Mouse (Mus musculus): Measurements from ENCODE around the gene Ccin. TPM values are rescaled to one million over a fixed set of nuclear protein-coding genes. Genes with fewer than 3 reads are reported as not detected.

Gene Ccin
- total RNA-seq, 1 experiment: 0.80 TPM

GRCm38 (mm10) chr4:43942421-43942820, 40.9 kb upstream of the Ccin start:
- H3K4me1 ChIP-seq (ENCODE audit: control insufficient read depth in 2 of 2, insufficient read depth in 2 of 2, low read length in 2 of 2, poor library complexity in 1 of 2): peaks cover 0 to 2% of the 10 kb centered on the region in 2 experiments; a peak in 1 of 4 replicates
- DNase-seq (ENCODE audit: low read depth, low spot score): no peak
- H3K9me3 ChIP-seq (ENCODE audit: control insufficient read depth, insufficient read depth, low read depth, low read length): no peaks in the 10 kb centered on the region
- TF ChIP-seq ZC3H11A (IDR thresholded peaks at IDR 0.05; ENCODE audit: borderline replicate concordance, low read depth, low read length) (no peak), ZNF384 (IDR thresholded peaks at IDR 0.05; ENCODE audit: low read depth, low read length) (no peak), MAFK (IDR thresholded peaks at IDR 0.05; ENCODE audit: insufficient read depth, low read depth, low read length) (no peak), HCFC1 (IDR thresholded peaks at IDR 0.05; ENCODE audit: borderline replicate concordance, insufficient read depth, low read length) (no peak), CHD2 (IDR thresholded peaks at IDR 0.05; ENCODE audit: low read depth, low read length) (no peak)
- H3K4me3 ChIP-seq (ENCODE audit: insufficient read depth in 1 of 2, low read depth in 1 of 2, low read length in 2 of 2, poor library complexity in 1 of 2, severe bottlenecking in 1 of 2): peak overlapping the region; percentile 23 to 38; a peak in 2 of 4 replicates
- no peak overlapping the region for H3K27ac ChIP-seq (ENCODE audit: insufficient read depth, low read depth, low read length, poor library complexity, severe bottlenecking)
- peaks cover 5% of the 10 kb centered on the region; the same call in 1 of the 2 replicates for H3K36me3 ChIP-seq (ENCODE audit: control insufficient read depth, insufficient read depth, low read length, poor library complexity, severe bottlenecking)
- H3K9ac ChIP-seq (ENCODE audit: insufficient read depth, low read depth, low read length, poor library complexity, severe bottlenecking): no peak overlapping the region; the same call in 1 of the 2 replicates
- in situ Hi-C loops (cut with MboI; ENCODE audit: low sequenced_read_pairs in 2 of 2, unreplicated experiment in 2 of 2): no loop called here

- H3K4me3 ChIP-seq (ENCODE audit: insufficient read depth in 1 of 2, low read depth in 1 of 2, low read length in 2 of 2, poor library complexity in 1 of 2, severe bottlenecking in 1 of 2): no peak overlapping the region
- no peak overlapping the region for H3K27ac ChIP-seq (ENCODE audit: insufficient read depth, low read depth, low read length, poor library complexity, severe bottlenecking)
- in situ Hi-C loops (cut with MboI; ENCODE audit: low sequenced_read_pairs in 2 of 2, unreplicated experiment in 2 of 2): no loop called here
- H3K36me3 ChIP-seq (ENCODE audit: control insufficient read depth, insufficient read depth, low read length, poor library complexity, severe bottlenecking): peaks cover 1% of the 10 kb centered on the region; the same call in 1 of the 2 replicates
- no peak for DNase-seq (ENCODE audit: low read depth, low spot score)
- H3K9ac ChIP-seq (ENCODE audit: insufficient read depth, low read depth, low read length, poor library complexity, severe bottlenecking): no peak overlapping the region
- H3K4me1 ChIP-seq (ENCODE audit: control insufficient read depth in 2 of 2, insufficient read depth in 2 of 2, low read length in 2 of 2, poor library complexity in 1 of 2): no peaks in the 10 kb centered on the region
- H3K9me3 ChIP-seq (ENCODE audit: control insufficient read depth, insufficient read depth, low read depth, low read length): no peaks in the 10 kb centered on the region
- TF ChIP-seq ZNF384 (IDR thresholded peaks at IDR 0.05; ENCODE audit: low read depth, low read length) (no peak), HCFC1 (IDR thresholded peaks at IDR 0.05; ENCODE audit: borderline replicate concordance, insufficient read depth, low read length) (no peak), ZC3H11A (IDR thresholded peaks at IDR 0.05; ENCODE audit: borderline replicate concordance, low read depth, low read length) (no peak), CHD2 (IDR thresholded peaks at IDR 0.05; ENCODE audit: low read depth, low read length) (no peak), MAFK (IDR thresholded peaks at IDR 0.05; ENCODE audit: insufficient read depth, low read depth, low read length) (no peak)
Measured at GRCm38 (mm10) chr4:43947571-43947970, 35.7 kb upstream of the Ccin start.

DNA sequence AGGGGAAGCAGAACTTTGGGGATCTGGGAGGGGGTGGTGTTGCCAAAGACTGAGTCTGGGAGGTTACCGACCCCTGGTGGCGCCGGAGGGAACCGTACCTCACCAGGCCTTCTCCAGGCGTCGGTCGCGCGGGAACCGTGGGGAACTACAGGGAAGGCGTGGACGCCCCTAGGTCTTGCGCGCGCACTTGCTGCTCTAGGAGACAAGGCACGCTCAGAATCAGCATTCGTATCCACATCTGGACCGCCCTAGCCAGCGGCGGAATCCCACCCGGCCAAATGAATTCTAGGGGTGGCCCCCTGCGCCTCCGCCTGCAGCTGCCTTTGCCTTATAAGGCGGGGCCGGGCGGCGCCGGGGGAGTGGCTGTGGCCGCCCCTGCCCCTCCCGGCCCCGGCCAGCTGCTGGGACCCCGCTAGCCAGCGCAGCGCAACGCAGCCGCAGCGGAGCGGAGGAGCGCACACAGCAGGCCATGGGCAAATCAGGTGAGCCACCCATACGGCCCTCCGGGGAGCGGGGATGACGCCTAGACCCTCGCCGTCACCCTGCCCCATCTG, 25.9 kb upstream of the Ccin start, which contains the start of gene Glipr2:
Gene Glipr2, plus strand, starts transcription at position 110 of the 554 bp plus-strand sequence.
- peak within 1 kb of the TSS; percentile 91 to 95 for H3K4me3 ChIP-seq (ENCODE audit: insufficient read depth in 1 of 2, low read depth in 1 of 2, low read length in 2 of 2, poor library complexity in 1 of 2, severe bottlenecking in 1 of 2)
- H3K27ac ChIP-seq (ENCODE audit: insufficient read depth, low read depth, low read length, poor library complexity, severe bottlenecking): peak within 1 kb of the TSS; percentile 57; the same call in 1 of the 2 replicates
- DNase-seq (ENCODE audit: low read depth, low spot score): peak; percentile 94
- H3K9me3 ChIP-seq (ENCODE audit: control insufficient read depth, insufficient read depth, low read depth, low read length): no peaks in the 10 kb centered on the region
- no peaks in the 10 kb centered on the region for H3K36me3 ChIP-seq (ENCODE audit: control insufficient read depth, insufficient read depth, low read length, poor library complexity, severe bottlenecking)
- peaks cover 14 to 20% of the 10 kb centered on the region in 2 experiments for H3K4me1 ChIP-seq (ENCODE audit: control insufficient read depth in 2 of 2, insufficient read depth in 2 of 2, low read length in 2 of 2, poor library complexity in 1 of 2)
- H3K9ac ChIP-seq (ENCODE audit: insufficient read depth, low read depth, low read length, poor library complexity, severe bottlenecking): peak within 1 kb of the TSS; percentile 87
- in situ Hi-C loops (cut with MboI; ENCODE audit: low sequenced_read_pairs in 2 of 2, unreplicated experiment in 2 of 2): no loop called here
- TF ChIP-seq MAFK (IDR thresholded peaks at IDR 0.05; ENCODE audit: insufficient read depth, low read depth, low read length) (no peak), CHD2 (IDR thresholded peaks at IDR 0.05; ENCODE audit: low read depth, low read length) (0 out of 2 replicates have a peak, but pooled peaks have one; percentile 49), ZNF384 (IDR thresholded peaks at IDR 0.05; ENCODE audit: low read depth, low read length) (no peak), HCFC1 (IDR thresholded peaks at IDR 0.05; ENCODE audit: borderline replicate concordance, insufficient read depth, low read length) (peak; percentile 18; the same call in 1 of the 2 replicates), ZC3H11A (IDR thresholded peaks at IDR 0.05; ENCODE audit: borderline replicate concordance, low read depth, low read length) (no peak)

DNA sequence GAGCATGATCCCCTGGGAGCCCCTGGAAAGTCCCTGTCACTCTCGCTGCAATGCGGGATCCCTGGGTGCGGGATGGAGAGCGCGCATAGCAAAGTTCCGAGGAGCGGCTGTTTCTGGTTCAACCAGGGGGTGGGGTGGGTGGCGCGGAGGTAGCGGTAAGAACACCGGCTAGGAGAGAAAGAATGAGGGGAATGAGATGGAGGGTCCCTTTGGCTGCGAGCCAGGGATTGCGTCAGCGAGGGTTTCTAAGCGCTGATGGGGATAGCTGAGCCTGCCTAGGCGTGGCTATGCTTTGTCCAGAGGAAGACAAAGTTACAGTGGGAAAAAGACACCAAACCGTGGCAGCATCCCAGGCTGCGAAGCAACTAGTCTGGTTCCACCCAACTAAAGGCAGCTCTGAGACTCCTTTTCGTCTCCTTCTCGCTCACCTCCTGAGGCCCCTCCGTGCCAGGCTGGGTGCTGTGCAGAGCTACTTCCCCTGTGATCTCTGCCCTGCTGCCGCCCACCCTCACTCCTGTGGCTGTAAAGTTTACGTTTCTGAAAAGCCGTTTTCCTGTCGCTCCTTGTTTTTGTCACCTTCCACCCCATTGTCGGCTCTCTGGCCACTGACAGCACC, 25.3 kb upstream of the Ccin start:
- Histone ChIP-seq H3K27ac (ENCODE audit: insufficient read depth, low read depth, low read length, poor library complexity, severe bottlenecking) (peak overlapping the region; percentile 57; the same call in 1 of the 2 replicates), H3K4me3 (ENCODE audit: insufficient read depth in 1 of 2, low read depth in 1 of 2, low read length in 2 of 2, poor library complexity in 1 of 2, severe bottlenecking in 1 of 2) (peak overlapping the region; percentile 91 to 95), H3K4me1 (ENCODE audit: control insufficient read depth in 2 of 2, insufficient read depth in 2 of 2, low read length in 2 of 2, poor library complexity in 1 of 2) (peaks cover 14 to 20% of the 10 kb centered on the region in 2 experiments), H3K36me3 (ENCODE audit: control insufficient read depth, insufficient read depth, low read length, poor library complexity, severe bottlenecking) (no peaks in the 10 kb centered on the region), H3K9ac (ENCODE audit: insufficient read depth, low read depth, low read length, poor library complexity, severe bottlenecking) (peak overlapping the region; percentile 87), H3K9me3 (ENCODE audit: control insufficient read depth, insufficient read depth, low read depth, low read length) (no peaks in the 10 kb centered on the region)
- in situ Hi-C loops (cut with MboI; ENCODE audit: low sequenced_read_pairs in 2 of 2, unreplicated experiment in 2 of 2): no loop called here
- peak; percentile 73 for DNase-seq (ENCODE audit: low read depth, low spot score)
- TF ChIP-seq ZNF384 (IDR thresholded peaks at IDR 0.05; ENCODE audit: low read depth, low read length) (no peak), HCFC1 (IDR thresholded peaks at IDR 0.05; ENCODE audit: borderline replicate concordance, insufficient read depth, low read length) (0 out of 2 replicates have a peak, but pooled peaks have one; percentile 20), MAFK (IDR thresholded peaks at IDR 0.05; ENCODE audit: insufficient read depth, low read depth, low read length) (no peak), ZC3H11A (IDR thresholded peaks at IDR 0.05; ENCODE audit: borderline replicate concordance, low read depth, low read length) (no peak), CHD2 (IDR thresholded peaks at IDR 0.05; ENCODE audit: low read depth, low read length) (no peak)

All from ES-E14 (cell line).